Mouse (Mus musculus) megakaryocyte progenitor cell, adult 5-6 weeks (primary cell): Measurements from ENCODE around the gene Hspb2. TPM values are rescaled to one million over a fixed set of nuclear protein-coding genes. Genes with fewer than 3 reads are reported as not detected.

Source experiments
- ATAC-seq: replicated peaks from 2 replicates; pipeline ENCODE4 v1.8.0; 2016; ENCODE audit warnings: mild to moderate bottlenecking, moderate TSS enrichment, inconsistent platforms; ENCODE audit not compliant: poor library complexity
- total RNA-seq, 2 experiments: library from RNA; stranded (forward) in 1 of 2; stranded (reverse) in 1 of 2; fragments of 157-497, 149-512 nt in 1 of 2; fragments of 200-1000 nt in 1 of 2; gene quantifications; 2 replicates each; pipeline versions ENCODE4 v1.2.3 to v1.2.4; 2015 to 2017

The Hspb2 gene
- total RNA-seq, 2 experiments from 2014 or later, result not detected

GRCm38 (mm10) chr9:50721061-50721460, 31.1 kb downstream of the Hspb2 start:
- ATAC-seq, result no peak

DNA sequence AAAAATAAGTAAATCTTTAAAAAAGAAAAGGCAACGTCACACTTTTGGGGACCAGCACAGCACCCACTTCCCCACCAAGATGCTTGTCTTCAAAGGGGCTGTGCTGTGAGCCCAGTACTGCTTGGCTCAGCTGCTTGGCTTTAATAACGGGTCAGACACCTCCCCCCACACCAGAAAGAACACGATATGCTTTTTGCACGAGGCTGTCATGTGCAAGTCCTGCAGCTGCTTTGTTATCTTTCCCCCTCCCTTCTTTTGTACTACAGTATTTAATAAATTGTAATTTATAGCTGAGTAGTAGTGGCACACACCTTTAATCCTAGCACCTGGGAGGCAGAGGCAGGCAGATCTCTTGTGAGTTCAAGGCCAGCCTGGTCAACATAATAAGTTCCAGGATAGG, 33.3 kb downstream of the Hspb2 start:
- no peak for ATAC-seq

GRCm38 (mm10) chr9:50714188-50714587, 38.0 kb downstream of the Hspb2 start:
- no peak for ATAC-seq

- ATAC-seq, result peak; percentile 82
Measured at GRCm38 (mm10) chr9:50711337-50711736, 40.8 kb downstream of the Hspb2 start.

- ATAC-seq, result peak; percentile 49
Measured at GRCm38 (mm10) chr9:50709108-50709507, 43.0 kb downstream of the Hspb2 start.

- no peak for ATAC-seq
Measured at GRCm38 (mm10) chr9:50704907-50705306, 47.2 kb downstream of the Hspb2 start.

Other genes with a start within 250 kb of the Hspb2 start
- 107 and 121 TPM in 2 replicates for gene Pts, start 223.6 kb downstream of the Hspb2 start, total RNA-seq (2015)
- gene Pts, start 223.6 kb downstream of the Hspb2 start, total RNA-seq (2017), result 54.6 and 63.6 TPM in 2 replicates
- gene Il18, start 197.5 kb downstream of the Hspb2 start, total RNA-seq (2015), result 2.9 and 5.0 TPM in 2 replicates
- 0.37 and 1.5 TPM in 2 replicates for gene Il18, start 197.5 kb downstream of the Hspb2 start, total RNA-seq (2017)
- 0.35 and 1.2 TPM in 2 replicates for gene Bco2, start 197.2 kb downstream of the Hspb2 start, total RNA-seq (2015)
- 0.21 and 0.61 TPM in 2 replicates for gene Bco2, start 197.2 kb downstream of the Hspb2 start, total RNA-seq (2017)
- gene Tex12, start 191.0 kb downstream of the Hspb2 start, total RNA-seq (2015), result not detected in 2 replicates
- gene Tex12, start 191.0 kb downstream of the Hspb2 start, total RNA-seq (2017), result not detected in 2 replicates
- gene Sdhd, start 148.5 kb downstream of the Hspb2 start, total RNA-seq (2015), result 252 and 258 TPM in 2 replicates
- gene Sdhd, start 148.5 kb downstream of the Hspb2 start, total RNA-seq (2017), result 194 and 222 TPM in 2 replicates
- 109 and 110 TPM in 2 replicates for gene Timm8b, start 148.4 kb downstream of the Hspb2 start, total RNA-seq (2015)
- 183 and 233 TPM in 2 replicates for gene Timm8b, start 148.4 kb downstream of the Hspb2 start, total RNA-seq (2017)
- 2.4 and 3.0 TPM in 2 replicates for gene Pih1d2, start 135.0 kb downstream of the Hspb2 start, total RNA-seq (2015)
- 1.9 and 2.9 TPM in 2 replicates for gene Pih1d2, start 135.0 kb downstream of the Hspb2 start, total RNA-seq (2017)
- gene Nkapd1, start 134.9 kb downstream of the Hspb2 start, total RNA-seq (2015), result 43.1 and 44.6 TPM in 2 replicates
- 42.8 and 68.2 TPM in 2 replicates for gene Nkapd1, start 134.9 kb downstream of the Hspb2 start, total RNA-seq (2017)
- gene Dlat, start 92.6 kb downstream of the Hspb2 start, total RNA-seq (2015), result 47.2 and 58.0 TPM in 2 replicates
- 47.9 and 48.0 TPM in 2 replicates for gene Dlat, start 92.6 kb downstream of the Hspb2 start, total RNA-seq (2017)
- 0.07 and 0.22 TPM in 2 replicates for gene Dixdc1, start 12.8 kb downstream of the Hspb2 start, total RNA-seq (2015)
- 0.42 and 0.44 TPM in 2 replicates for gene Dixdc1, start 12.8 kb downstream of the Hspb2 start, total RNA-seq (2017)
- gene 2310030G06Rik, start 5.8 kb downstream of the Hspb2 start, total RNA-seq (2015), result 0.64 TPM in 1 of 2 replicates, not detected in the other
- 0.71 TPM in 1 of 2 replicates, not detected in the other for gene 2310030G06Rik, start 5.8 kb downstream of the Hspb2 start, total RNA-seq (2017)
- 0.71 and 0.99 TPM in 2 replicates for gene Cryab, start 1.0 kb downstream of the Hspb2 start, total RNA-seq (2015)
- 0.34 and 0.54 TPM in 2 replicates for gene Cryab, start 1.0 kb downstream of the Hspb2 start, total RNA-seq (2017)
- 6.9 and 7.8 TPM in 2 replicates for gene Fdxacb1, start 15.9 kb upstream of the Hspb2 start, total RNA-seq (2015)
- gene Fdxacb1, start 15.9 kb upstream of the Hspb2 start, total RNA-seq (2017), result 6.0 and 7.0 TPM in 2 replicates
- gene Alg9, start 22.7 kb upstream of the Hspb2 start, total RNA-seq (2015), result 23.2 and 30.8 TPM in 2 replicates
- gene Alg9, start 22.7 kb upstream of the Hspb2 start, total RNA-seq (2017), result 21.4 and 24.7 TPM in 2 replicates
- gene 1110032A03Rik, start 23.2 kb upstream of the Hspb2 start, total RNA-seq (2015), result 19.5 and 19.7 TPM in 2 replicates
- 13.3 and 16.4 TPM in 2 replicates for gene 1110032A03Rik, start 23.2 kb upstream of the Hspb2 start, total RNA-seq (2017)
- 39.5 and 40.0 TPM in 2 replicates for gene Ppp2r1b, start 92.9 kb upstream of the Hspb2 start, total RNA-seq (2015)
- 47.9 and 55.2 TPM in 2 replicates for gene Ppp2r1b, start 92.9 kb upstream of the Hspb2 start, total RNA-seq (2017)